Mouse (Mus musculus): ENCODE measurements around the gene Gm5800. TPM values are rescaled to one million over a fixed set of nuclear protein-coding genes. Genes with fewer than 3 reads are reported as not detected.
"Not testable (repeated sequence)": the region's sequence is repeated elsewhere in the genome, so short reads cannot be mapped to it uniquely, and the experiment has no call there.

The Gm5800 gene
- polyA plus RNA-seq (2012; rRNA removed) = not detected in 2 replicates

DNA sequence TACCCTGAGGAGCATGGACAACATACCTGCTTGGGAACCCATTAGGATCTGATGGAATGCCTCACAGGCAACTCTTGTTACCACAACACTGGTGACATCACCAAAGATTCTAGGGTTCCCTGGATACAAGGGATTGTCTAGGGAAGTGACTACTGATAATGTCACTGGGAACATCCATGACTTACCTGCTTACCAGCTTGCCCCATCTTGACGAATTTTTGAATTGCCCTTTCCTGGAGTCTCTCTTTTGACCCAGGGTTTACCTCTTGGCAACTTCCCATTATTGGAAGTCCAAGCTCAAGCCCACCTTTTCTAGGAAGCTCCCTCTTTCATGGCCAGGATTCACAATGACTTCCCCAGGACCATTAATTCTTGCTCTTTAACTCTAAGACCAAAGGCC, at the start of gene Gm5800:
Gene Gm5800 (minus strand): TSS at position 101 of the 400 bp plus-strand sequence.
- TF ChIP-seq POLR2A (IDR thresholded peaks at IDR 0.05; ENCODE audit: borderline replicate concordance, extremely low read depth, insufficient read depth, insufficient read length, poor library complexity, severe bottlenecking) (no peak), CTCF (IDR thresholded peaks at IDR 0.05; ENCODE audit: borderline replicate concordance, extremely low read depth, insufficient read depth, insufficient read length) (no peak)
- DNase-seq (ENCODE audit: low read depth) = no peak

DNA sequence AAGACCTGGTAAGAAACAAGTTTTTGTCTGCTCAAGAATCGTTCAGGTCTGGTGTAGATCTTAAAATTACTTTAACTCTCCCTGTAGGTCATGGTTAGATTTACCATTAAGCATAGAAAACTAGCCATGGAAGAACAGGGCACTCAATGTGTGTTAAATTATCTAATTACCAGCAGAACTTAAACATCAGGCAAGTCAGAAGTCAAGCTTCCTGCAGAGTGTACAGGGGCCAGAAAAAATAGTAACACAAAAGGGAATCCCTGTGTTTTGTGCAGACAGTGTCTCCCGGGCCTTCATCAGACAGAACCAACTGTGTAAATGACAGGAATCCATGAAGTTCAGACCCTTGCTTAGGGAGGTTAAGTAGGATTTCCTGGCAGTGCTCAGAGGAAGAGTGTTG, 39.0 kb upstream of the Gm5800 start:
- TF ChIP-seq CTCF (IDR thresholded peaks at IDR 0.05; ENCODE audit: borderline replicate concordance, extremely low read depth, insufficient read depth, insufficient read length) (no peak), POLR2A (IDR thresholded peaks at IDR 0.05; ENCODE audit: borderline replicate concordance, extremely low read depth, insufficient read depth, insufficient read length, poor library complexity, severe bottlenecking) (no peak)

DNA sequence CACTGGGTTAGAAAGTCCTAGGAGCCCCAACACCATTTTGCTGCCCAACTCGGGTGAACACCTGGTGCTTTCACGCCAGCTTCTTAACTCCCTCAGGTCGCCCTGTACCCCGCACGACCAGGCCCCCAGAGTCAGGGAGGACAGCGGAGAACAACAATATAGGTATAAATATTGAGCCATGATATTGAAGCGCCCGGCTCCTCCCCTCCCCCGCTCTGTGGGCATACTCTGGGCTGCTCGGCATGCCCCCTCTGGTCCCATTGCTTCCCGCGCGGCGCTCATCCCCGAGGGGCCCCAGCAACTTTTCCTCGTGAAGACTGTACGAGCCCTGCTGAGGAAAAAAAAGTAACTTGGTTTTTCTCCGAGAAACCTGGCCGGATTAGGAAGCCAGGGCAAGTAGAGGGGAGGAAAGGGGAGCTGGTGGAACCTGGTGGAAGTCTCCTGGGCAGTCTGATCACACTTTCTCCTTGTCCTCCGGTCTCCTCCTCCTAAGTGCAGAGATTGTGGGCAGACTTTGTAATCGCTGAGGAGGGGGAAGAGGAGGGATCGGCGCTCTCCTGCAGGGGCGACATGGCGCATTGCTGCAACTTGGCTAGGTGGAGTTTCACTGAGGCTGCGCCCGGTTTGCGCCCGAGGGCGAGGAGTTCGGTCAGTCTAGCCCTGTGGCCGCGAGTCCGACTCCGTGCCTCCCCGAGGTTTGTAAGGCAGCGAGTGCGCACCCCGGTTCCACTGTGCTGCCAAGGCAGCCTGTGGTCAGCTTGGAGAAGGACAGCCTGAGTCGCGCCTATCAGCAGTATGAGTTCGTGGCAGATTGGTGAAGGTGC, 23.6 kb upstream of the Gm5800 start:
- DNase-seq (ENCODE audit: low read depth) = peak; percentile 5
- TF ChIP-seq POLR2A (IDR thresholded peaks at IDR 0.05; ENCODE audit: borderline replicate concordance, extremely low read depth, insufficient read depth, insufficient read length, poor library complexity, severe bottlenecking) = no peak
- TF ChIP-seq CTCF (IDR thresholded peaks at IDR 0.05; ENCODE audit: borderline replicate concordance, extremely low read depth, insufficient read depth, insufficient read length) = no peak

More for the DNA sequence above, 39.0 kb upstream of the Gm5800 start:
- DNase-seq (ENCODE audit: low read depth) = no peak

DNA sequence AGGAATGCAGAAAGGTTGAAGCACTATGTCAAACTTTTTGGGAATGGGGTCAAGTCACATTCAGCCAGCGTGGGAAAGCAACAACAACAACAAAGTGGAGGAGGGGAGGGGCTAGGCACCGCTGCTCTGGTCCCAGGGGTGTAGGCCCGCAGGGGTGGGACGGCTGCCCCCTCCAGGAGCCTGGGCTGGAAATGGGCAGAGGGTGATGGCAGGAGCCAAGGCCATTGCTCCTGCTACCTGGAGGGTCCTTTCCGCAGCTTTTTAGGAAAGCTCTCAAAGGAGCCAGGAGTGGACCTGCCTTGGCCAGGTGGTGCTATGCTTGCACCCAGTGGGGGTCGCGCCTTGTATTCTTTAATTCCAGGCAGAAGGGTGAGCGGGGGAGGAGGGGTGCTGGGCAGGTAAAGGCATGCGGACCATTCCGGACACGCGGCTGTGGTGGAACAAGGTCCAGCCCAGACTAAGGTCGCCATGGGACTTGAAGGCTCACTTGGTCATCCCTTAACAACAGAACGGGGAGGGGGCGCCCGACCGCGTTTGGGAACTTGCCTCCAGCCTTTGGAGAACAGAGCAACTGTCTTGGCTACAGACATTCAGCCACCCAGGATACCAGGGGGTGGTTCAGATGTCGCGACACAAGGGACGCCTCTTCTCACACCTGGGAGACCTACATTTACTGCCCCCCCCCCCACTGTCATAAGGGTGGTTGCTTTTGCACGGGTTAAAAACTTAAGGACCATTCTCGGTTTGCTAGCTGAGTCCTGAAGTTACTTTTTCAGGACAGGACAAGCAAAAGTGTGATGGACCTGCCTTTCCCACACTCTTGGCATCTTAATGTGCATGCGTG, 22.4 kb upstream of the Gm5800 start:
- DNase-seq (ENCODE audit: low read depth) = no peak
- TF ChIP-seq POLR2A (IDR thresholded peaks at IDR 0.05; ENCODE audit: borderline replicate concordance, extremely low read depth, insufficient read depth, insufficient read length, poor library complexity, severe bottlenecking) (no peak), CTCF (IDR thresholded peaks at IDR 0.05; ENCODE audit: borderline replicate concordance, extremely low read depth, insufficient read depth, insufficient read length) (no peak)

DNA sequence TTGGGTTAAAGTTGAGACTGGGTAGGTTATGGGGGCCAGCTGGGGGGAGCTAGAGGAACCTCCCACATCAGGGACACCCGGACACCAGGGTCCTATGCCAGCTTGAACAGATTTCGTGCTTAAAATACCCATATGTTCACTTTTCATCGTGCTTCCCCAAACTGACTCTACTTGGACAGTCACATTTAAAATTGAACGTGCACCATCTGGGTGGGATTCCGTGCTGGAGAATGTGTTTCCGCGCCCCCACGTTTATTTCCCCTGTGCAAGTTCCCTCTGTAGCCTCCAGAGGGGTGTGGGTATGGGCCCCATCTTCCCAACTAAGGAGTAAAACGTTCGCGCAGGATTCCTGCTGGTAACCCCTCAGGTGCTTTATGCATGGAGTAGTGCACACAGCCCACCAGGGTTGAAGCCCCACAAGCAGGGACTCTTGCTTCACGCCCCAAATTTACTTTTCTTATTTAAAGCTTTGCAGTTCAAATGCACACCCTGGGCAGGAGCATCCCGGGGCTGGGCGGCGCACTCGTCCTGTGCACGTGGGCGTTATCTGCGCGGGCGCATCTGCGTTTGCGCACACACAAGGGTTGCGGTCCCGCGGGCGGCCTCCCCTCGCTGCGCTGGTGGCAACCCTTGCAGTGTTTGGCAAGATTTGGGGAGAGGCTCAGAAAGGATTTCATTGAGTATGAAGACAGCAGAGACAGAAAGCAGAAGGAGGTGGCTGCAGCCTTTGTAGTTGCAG, 21.6 kb upstream of the Gm5800 start:
- TF ChIP-seq CTCF (IDR thresholded peaks at IDR 0.05; ENCODE audit: borderline replicate concordance, extremely low read depth, insufficient read depth, insufficient read length) (no peak), POLR2A (IDR thresholded peaks at IDR 0.05; ENCODE audit: borderline replicate concordance, extremely low read depth, insufficient read depth, insufficient read length, poor library complexity, severe bottlenecking) (no peak)
- no peak for DNase-seq (ENCODE audit: low read depth)

DNA sequence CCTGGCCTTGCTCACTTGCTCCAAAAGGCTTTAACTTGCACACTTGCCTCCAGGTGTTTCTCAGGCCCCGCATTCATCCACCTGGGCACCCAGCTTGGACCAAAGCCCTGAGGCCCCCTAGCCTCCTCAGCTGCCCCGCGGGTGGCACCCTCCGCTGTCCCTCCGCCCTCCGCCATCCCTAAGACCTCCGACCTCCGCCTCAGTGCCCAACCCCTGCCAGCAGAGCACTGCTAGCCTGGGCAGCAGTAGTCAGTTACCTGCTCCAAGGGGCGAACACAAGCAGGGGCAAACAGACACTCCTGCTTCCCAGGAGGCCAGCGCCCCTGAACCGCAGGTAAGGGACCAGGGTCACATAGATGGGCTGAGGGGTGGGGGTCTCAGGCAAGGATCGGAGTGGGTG, 21.0 kb upstream of the Gm5800 start:
- DNase-seq (ENCODE audit: low read depth) = no peak
- TF ChIP-seq CTCF (IDR thresholded peaks at IDR 0.05; ENCODE audit: borderline replicate concordance, extremely low read depth, insufficient read depth, insufficient read length) = no peak
- TF ChIP-seq POLR2A (IDR thresholded peaks at IDR 0.05; ENCODE audit: borderline replicate concordance, extremely low read depth, insufficient read depth, insufficient read length, poor library complexity, severe bottlenecking) = no peak

DNA sequence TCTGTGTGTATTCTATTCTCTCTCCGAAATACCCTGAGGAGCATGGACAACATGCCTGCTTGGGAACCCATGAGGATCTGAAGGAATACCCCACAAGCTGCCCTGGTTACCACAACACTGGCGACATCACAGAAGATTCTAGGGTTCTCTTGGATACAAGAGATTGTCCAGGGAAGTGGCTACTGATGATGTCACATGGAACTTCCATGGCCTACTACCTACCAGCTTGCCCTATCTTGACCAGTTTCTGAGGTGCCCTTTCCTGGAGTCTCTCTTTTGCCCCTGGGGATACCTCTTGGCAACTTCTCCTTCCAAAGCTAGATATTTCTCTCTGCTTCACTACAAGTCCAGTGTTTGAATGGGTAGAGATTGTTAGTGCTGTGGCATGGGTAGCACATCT, 21.6 kb downstream of the Gm5800 start, which contains the start of gene Gm17079:
Gene Gm17079 (minus strand): TSS at position 101 of the 400 bp plus-strand sequence.
- DNase-seq (ENCODE audit: low read depth) = not testable (repeated sequence)

DNA sequence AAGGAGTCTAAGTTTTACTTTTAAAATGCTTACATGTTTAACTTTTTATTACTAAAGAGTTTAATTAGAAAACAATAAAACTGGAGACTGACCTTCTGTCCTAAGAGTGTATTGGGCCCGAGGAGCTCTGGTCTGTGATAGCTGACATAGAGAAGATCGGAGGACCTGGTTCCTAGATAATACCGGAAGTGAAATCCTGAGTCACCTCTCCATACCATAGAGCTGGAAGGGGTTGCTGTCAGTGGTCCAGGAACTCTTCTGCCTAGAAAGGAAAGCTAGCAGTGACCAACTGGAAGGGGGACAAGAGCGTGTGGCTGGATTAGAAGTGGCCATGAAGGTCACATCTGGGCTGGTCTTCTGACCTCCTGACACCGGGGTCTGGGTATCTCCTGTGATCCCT, 39.7 kb downstream of the Gm5800 start:
- TF ChIP-seq CTCF (IDR thresholded peaks at IDR 0.05; ENCODE audit: borderline replicate concordance, extremely low read depth, insufficient read depth, insufficient read length) = no peak
- TF ChIP-seq POLR2A (IDR thresholded peaks at IDR 0.05; ENCODE audit: borderline replicate concordance, extremely low read depth, insufficient read depth, insufficient read length, poor library complexity, severe bottlenecking) = no peak
- DNase-seq (ENCODE audit: low read depth) = no peak

Other genes starting within 250 kb of the Gm5800 start
- gene Gm5622, start 164.4 kb downstream of the Gm5800 start, polyA plus RNA-seq (2012; rRNA removed) = not detected in 2 replicates
- not detected in 2 replicates for gene Gm17175, start 143.1 kb downstream of the Gm5800 start, polyA plus RNA-seq (2012; rRNA removed)
- gene Gm17174, start 125.0 kb downstream of the Gm5800 start, polyA plus RNA-seq (2012; rRNA removed) = not detected in 2 replicates
- not detected in 2 replicates for gene Gm17078, start 105.9 kb downstream of the Gm5800 start, polyA plus RNA-seq (2012; rRNA removed)
- not detected in 2 replicates for gene Gm4181, start 81.5 kb downstream of the Gm5800 start, polyA plus RNA-seq (2012; rRNA removed)
- gene Gm17079, start 21.7 kb downstream of the Gm5800 start, polyA plus RNA-seq (2012; rRNA removed) = not detected in 2 replicates
- gene Ang4, start 56.4 kb upstream of the Gm5800 start, polyA plus RNA-seq (2012; rRNA removed) = not detected in 2 replicates
- gene AY358078, start 82.9 kb upstream of the Gm5800 start, polyA plus RNA-seq (2012; rRNA removed) = not detected in 2 replicates
- 0.14 TPM in 1 of 2 replicates, not detected in the other for gene Ear6, start 136.5 kb upstream of the Gm5800 start, polyA plus RNA-seq (2012; rRNA removed)
- gene Mettl17, start 167.7 kb upstream of the Gm5800 start, polyA plus RNA-seq (2012; rRNA removed) = 64.9 and 76.0 TPM in 2 replicates
- gene Slc39a2, start 175.7 kb upstream of the Gm5800 start, polyA plus RNA-seq (2012; rRNA removed) = 12.1 and 15.3 TPM in 2 replicates
- gene Ndrg2, start 197.0 kb upstream of the Gm5800 start, polyA plus RNA-seq (2012; rRNA removed) = 80.5 and 115 TPM in 2 replicates
- not detected in 2 replicates for gene Tppp2, start 201.2 kb upstream of the Gm5800 start, polyA plus RNA-seq (2012; rRNA removed)
- not detected in 2 replicates for gene Rnase13, start 205.6 kb upstream of the Gm5800 start, polyA plus RNA-seq (2012; rRNA removed)